Mouse (Mus musculus) intestine, postnatal 0 days (tissue): ENCODE measurements at regions not wholly inside any gene's neighbourhood (a gene's known extent, or its start where the extent isn't known, plus 50 kb on each side); places are given as distances from the start of the nearest gene placed in this dataset.
"Not testable (repeated sequence)": the region's sequence is repeated elsewhere in the genome, so short reads cannot be mapped to it uniquely, and the experiment has no call there.

Experiments used
- ATAC-seq: fragments of 200-750 bp; cut with Nextera tagmentation; 2 replicates; pipeline ENCODE4 v1.8.0; 2017; ENCODE audit warnings: mild to moderate bottlenecking, moderate TSS enrichment, moderate library complexity
- H3K27ac ChIP-seq: fragments of 300-500 bp; sonication (generic); 2 replicates; pipeline ENCODE4 v1.5.1; 2014; ENCODE audit warnings: mild to moderate bottlenecking, low read depth, low read length, moderate library complexity
- H3K27me3 ChIP-seq: fragments of 300-500 bp; sonication (generic); replicated peaks from 2 replicates; pipeline ENCODE4 v1.6.1; 2014; ENCODE audit warnings: low read length, mixed read lengths; ENCODE audit not compliant: control insufficient read depth, insufficient read depth
- H3K36me3 ChIP-seq: fragments of 300-500 bp; sonication (generic); 2 replicates; pipeline ENCODE4 v1.6.1; 2014; ENCODE audit warnings: mild to moderate bottlenecking, moderate library complexity; ENCODE audit not compliant: control insufficient read depth, insufficient read depth
- H3K4me1 ChIP-seq: fragments of 300-500 bp; sonication (generic); replicated peaks from 2 replicates; pipeline ENCODE4 v1.6.1; 2014; ENCODE audit warnings: antibody characterized with exemption, low read length, mixed read lengths; ENCODE audit not compliant: control insufficient read depth, insufficient read depth
- H3K4me2 ChIP-seq: fragments of 300-500 bp; sonication (generic); replicated peaks from 2 replicates; pipeline ENCODE4 v1.6.1; 2014; ENCODE audit warnings: low read depth, mild to moderate bottlenecking, moderate library complexity
- H3K4me3 ChIP-seq: fragments of 300-500 bp; sonication (generic); 2 replicates; pipeline ENCODE4 v1.5.1; 2014; ENCODE audit warnings: low read depth, low read length
- H3K9ac ChIP-seq: fragments of 300-500 bp; sonication (generic); 2 replicates; pipeline ENCODE4 v1.6.1; 2014; ENCODE audit warnings: mild to moderate bottlenecking, low read depth, low read length
- H3K9me3 ChIP-seq: fragments of 300-500 bp; sonication (generic); 2 replicates; pipeline ENCODE4 v1.6.1; 2016; ENCODE audit warnings: mixed run types; ENCODE audit not compliant: control insufficient read depth
- CTCF ChIP-seq: sonication (generic); IDR thresholded peaks from 2 replicates; pipeline ENCODE4 v1.5.1; 2016; ENCODE audit warnings: low read depth, mild to moderate bottlenecking, control low read depth, antibody characterized with exemption, moderate library complexity
- WGBS: fragments of 180-500 bp; shearing (Covaris S2); extraction: QIAGEN DNeasy Blood & Tissue Kit; methylation state at CpG from one replicate; pipeline ENCODE4 v1.1.7; 2014; 5-methylcytosine and 5-hydroxymethylcytosine counted together

GRCm38 (mm10) chr4:97481836-97482235, 290.7 kb upstream of the Nfia start:
- Histone ChIP-seq H3K27me3 (no peaks in the 10 kb centered on the region), H3K36me3 (no peaks in the 10 kb centered on the region), H3K4me2 (no peak overlapping the region), H3K9ac (no peak overlapping the region), H3K4me3 (no peak overlapping the region), H3K9me3 (no peaks in the 10 kb centered on the region), H3K4me1 (peaks cover 6% of the 10 kb centered on the region; the same call in 1 of the 2 replicates), H3K27ac (no peak overlapping the region)
- 82% methylated on average over 3 of the region's 3 CpGs for WGBS
- ATAC-seq = no peak
- TF ChIP-seq CTCF = no peak

GRCm38 (mm10) chr4:97476571-97477190, 293.7 kb upstream of the Gm10192 start:
- no peak overlapping the region for H3K27ac ChIP-seq

DNA sequence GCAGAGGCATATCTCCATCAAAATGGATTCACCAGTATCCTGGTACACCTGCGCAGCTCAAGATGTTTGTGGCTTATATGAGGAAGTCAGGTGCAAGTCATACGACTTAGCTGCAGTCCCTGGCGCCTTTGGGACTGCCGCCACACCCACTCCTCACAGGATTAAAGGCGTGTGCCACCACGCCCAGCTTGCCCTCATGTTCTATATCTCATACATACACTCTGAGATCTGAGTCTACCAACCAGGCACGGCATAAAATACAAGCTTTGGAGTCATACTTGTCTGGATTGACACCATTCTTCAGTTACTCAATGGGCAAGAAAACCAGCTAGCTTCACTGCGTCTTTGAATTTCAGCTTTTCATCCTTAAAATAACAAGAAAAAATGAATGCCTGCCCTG, 290.5 kb upstream of the Gm10192 start:
- not testable (repeated sequence) for H3K4me3 ChIP-seq, H3K36me3 ChIP-seq, H3K4me2 ChIP-seq, H3K4me1 ChIP-seq, H3K27ac ChIP-seq, H3K27me3 ChIP-seq, H3K9me3 ChIP-seq, H3K9ac ChIP-seq
- peak; percentile 36; the same call in 1 of the 2 replicates for ATAC-seq
- WGBS = 70% methylated on average over 8 of the region's 8 CpGs

More at GRCm38 (mm10) chr4:97476571-97477190, 293.7 kb upstream of the Gm10192 start:
- Histone ChIP-seq H3K9me3 (no peaks in the 10 kb centered on the region), H3K36me3 (no peaks in the 10 kb centered on the region), H3K4me2 (no peak overlapping the region), H3K27me3 (no peaks in the 10 kb centered on the region), H3K9ac (no peak overlapping the region), H3K4me1 (no peaks in the 10 kb centered on the region), H3K4me3 (no peak overlapping the region)
- 29% methylated on average over 3 of the region's 3 CpGs for WGBS
- no peak for TF ChIP-seq CTCF
- ATAC-seq = no peak

GRCm38 (mm10) chr4:97465932-97466666, 283.1 kb upstream of the Gm10192 start:
- Histone ChIP-seq H3K36me3 (no peaks in the 10 kb centered on the region), H3K9ac (no peak overlapping the region), H3K4me3 (no peak overlapping the region), H3K27me3 (no peaks in the 10 kb centered on the region), H3K27ac (peak overlapping the region; percentile 35; the same call in 1 of the 2 replicates), H3K9me3 (no peaks in the 10 kb centered on the region), H3K4me1 (no peaks in the 10 kb centered on the region), H3K4me2 (0 out of 2 replicates have a peak overlapping the region, but pooled peaks have one; percentile 21)
- peak; percentile 98 for ATAC-seq
- TF ChIP-seq CTCF = no peak; the same call in none of the 2 replicates
- 22% methylated on average over 6 of the region's 6 CpGs for WGBS

DNA sequence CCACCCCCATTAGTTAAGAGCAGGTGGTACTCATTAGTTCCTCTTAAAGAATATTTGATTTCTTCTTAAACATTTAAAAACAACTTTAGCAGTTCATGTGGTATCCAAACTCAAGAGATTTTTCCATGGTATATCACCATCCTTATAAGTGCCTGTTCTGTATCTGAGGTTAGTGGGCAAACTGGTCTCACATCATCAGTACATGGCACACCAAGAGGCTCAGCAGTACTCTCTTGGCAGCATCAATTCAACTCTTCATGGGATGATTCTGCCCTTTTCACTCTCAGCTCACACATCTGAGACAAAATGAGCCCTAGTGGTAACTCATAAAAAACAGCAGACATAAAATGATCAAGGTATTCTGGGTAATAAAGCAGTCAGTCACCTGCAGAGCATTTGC, 282.6 kb upstream of the Gm10192 start:
- Histone ChIP-seq H3K36me3 (no peaks in the 10 kb centered on the region), H3K4me2 (0 out of 2 replicates have a peak overlapping the region, but pooled peaks have one; percentile 21), H3K9me3 (no peaks in the 10 kb centered on the region), H3K4me1 (no peaks in the 10 kb centered on the region), H3K4me3 (no peak overlapping the region), H3K9ac (no peak overlapping the region), H3K27ac (peak overlapping the region; percentile 4; the same call in 1 of the 2 replicates), H3K27me3 (no peaks in the 10 kb centered on the region)
- ATAC-seq = no peak
- no peak; the same call in 1 of the 2 replicates for TF ChIP-seq CTCF

DNA sequence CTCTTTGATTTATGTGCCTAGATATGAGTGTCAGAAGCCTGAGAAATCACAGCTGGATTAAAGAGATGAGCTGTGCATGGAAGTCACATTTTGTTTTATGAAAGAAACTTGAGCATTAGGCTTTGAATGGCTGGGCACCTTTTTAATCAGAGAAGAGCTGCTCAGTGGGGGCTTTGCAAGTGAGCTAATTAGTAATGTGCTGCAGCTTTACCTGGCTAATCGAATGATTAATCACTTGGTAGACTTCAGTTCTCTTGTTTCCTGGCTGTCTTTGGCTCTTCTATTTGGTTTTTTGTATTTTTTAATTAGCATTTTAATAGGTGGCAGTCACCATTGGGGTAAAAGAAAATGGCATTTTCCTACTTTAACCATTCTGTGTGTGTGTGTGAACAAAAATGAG, 278.2 kb upstream of the Gm10192 start:
- no peak overlapping the region for H3K9ac ChIP-seq
- H3K4me1 ChIP-seq = no peaks in the 10 kb centered on the region
- no peak for TF ChIP-seq CTCF
- H3K36me3 ChIP-seq = no peaks in the 10 kb centered on the region
- no peak for ATAC-seq
- no peak overlapping the region for H3K4me3 ChIP-seq
- H3K4me2 ChIP-seq = no peak overlapping the region
- H3K9me3 ChIP-seq = no peaks in the 10 kb centered on the region
- no peaks in the 10 kb centered on the region for H3K27me3 ChIP-seq
- WGBS = 85% methylated on average over 1 of the region's 1 CpGs
- no peak overlapping the region for H3K27ac ChIP-seq
